Mouse (Mus musculus) lung, postnatal 25 days (tissue): Measurements from ENCODE around the gene Ccdc181.
"Not testable (repeated sequence)": the region's sequence is repeated elsewhere in the genome, so short reads cannot be mapped to it uniquely, and the experiment has no call there.

Experiments
- DNase-seq: peaks from one replicate; pipeline ENCODE4 v3.0.0; 2022; ENCODE audit warnings: low spot score

Gene Ccdc181

GRCm38 (mm10) chr1:164275455-164275954 is at the start of gene Ccdc181:
Gene Ccdc181, plus strand, starts transcription at chr1:164275585.
- DNase-seq, result peak; percentile 95

- not testable (repeated sequence) for DNase-seq
These were observed 43.3 kb upstream of the Ccdc181 start for GRCm38 (mm10) chr1:164231937-164232570.

DNA sequence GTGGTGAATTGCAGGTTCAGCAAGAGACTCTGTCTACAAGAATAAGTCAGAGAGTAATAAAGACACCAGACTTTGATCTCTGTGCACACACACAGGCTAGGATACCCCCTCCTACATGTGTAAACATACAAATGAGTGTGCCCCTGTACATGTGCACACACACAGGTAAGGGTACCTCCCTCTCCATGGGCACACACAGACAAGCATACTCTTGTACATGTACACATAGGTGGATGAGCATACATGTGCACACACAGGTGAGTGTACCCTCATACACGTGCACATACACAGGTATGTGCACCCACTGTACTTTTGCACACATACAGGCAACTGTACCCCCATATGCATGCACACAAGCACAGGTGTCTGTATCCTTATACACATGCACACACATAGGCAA is 41.9 kb upstream of the Ccdc181 start:
- DNase-seq, result no peak

GRCm38 (mm10) chr1:164235078-164235477 is 40.3 kb upstream of the Ccdc181 start:
- no peak for DNase-seq

DNA sequence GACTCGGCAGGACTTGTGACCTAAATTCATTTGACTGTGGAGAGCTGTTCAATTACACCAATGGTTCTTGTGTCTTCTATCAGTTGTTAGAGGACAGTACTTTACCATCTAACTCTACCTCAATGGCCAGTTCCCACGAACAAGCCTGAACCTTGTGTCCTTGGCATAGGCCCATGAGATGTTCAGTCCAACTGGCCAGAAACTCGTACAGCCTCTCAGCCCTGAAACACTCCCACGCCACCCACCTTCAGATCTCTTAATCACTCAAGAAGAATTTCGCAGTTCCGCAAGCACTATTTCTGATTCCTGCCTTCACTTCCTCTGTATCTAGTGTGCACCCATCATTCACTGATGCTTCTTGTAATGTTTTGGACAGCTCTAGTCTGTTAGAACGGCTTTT is 39.3 kb upstream of the Ccdc181 start:
- DNase-seq, result peak; percentile 53

DNA sequence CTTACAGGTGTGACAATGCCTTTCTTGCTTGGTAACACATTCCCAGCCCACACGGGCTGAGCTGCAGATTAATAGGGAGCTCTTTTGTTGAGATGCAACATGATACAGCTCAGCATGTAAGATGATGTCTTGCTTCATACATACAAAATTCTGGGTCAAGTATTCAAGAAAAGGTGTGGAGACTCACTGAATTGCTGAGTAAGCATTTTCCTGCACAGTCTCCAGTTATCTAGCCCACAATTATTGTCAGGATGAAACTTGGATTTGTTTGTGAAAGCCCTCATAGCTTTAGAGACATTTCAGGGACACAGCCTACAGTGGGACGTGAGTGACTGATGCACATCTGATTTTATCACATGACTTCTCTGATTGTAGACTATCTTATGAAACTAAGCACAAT is 33.9 kb upstream of the Ccdc181 start:
- no peak for DNase-seq

DNA sequence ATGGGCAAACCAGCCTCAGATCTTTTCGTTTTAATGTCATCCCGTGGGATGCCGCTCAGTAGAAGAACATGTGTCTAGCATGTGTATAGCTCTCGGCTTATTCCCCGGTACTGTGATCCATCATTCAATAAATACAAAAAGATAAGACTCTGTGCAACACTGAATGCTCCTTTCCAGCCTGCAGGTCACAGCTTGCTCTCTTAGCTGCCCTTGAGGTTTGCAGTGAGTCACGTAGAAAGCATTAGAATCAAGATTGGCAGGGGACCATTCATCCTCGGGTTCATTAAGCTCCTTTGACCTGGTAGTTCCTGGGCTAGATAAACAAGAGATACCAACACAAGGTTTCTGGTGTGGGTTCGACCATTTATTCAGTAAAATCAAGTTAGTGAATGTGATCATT is 32.6 kb upstream of the Ccdc181 start:
- DNase-seq, result no peak

GRCm38 (mm10) chr1:164247442-164247841 is 27.9 kb upstream of the Ccdc181 start:
- no peak for DNase-seq

GRCm38 (mm10) chr1:164247971-164248370 is 27.4 kb upstream of the Ccdc181 start:
- DNase-seq, result peak; percentile 10

- peak; percentile 97 for DNase-seq
These were observed 26.7 kb upstream of the Ccdc181 start, which contains the start of gene Slc19a2 for GRCm38 (mm10) chr1:164248465-164249331. Gene Slc19a2, plus strand, starts transcription at chr1:164249046.

DNA sequence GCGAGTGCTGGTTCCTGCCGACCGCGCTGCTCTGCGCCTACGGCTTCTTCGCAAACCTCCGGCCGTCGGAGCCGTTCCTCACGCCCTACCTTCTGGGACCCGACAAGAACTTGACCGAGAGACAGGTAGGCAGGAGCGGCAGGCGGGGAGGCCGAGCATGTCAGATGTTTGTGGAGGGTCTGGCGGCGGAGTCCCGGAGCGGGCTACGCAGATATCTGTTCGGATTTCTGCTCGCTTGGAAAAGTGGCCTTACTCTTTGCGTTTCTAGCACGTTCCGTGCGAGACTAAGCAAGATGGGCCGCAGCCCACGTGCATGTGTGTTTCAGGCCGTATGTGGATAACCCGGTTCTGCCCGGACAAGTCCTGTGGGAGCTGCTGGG is 26.1 kb upstream of the Ccdc181 start:
- no peak for DNase-seq

DNA sequence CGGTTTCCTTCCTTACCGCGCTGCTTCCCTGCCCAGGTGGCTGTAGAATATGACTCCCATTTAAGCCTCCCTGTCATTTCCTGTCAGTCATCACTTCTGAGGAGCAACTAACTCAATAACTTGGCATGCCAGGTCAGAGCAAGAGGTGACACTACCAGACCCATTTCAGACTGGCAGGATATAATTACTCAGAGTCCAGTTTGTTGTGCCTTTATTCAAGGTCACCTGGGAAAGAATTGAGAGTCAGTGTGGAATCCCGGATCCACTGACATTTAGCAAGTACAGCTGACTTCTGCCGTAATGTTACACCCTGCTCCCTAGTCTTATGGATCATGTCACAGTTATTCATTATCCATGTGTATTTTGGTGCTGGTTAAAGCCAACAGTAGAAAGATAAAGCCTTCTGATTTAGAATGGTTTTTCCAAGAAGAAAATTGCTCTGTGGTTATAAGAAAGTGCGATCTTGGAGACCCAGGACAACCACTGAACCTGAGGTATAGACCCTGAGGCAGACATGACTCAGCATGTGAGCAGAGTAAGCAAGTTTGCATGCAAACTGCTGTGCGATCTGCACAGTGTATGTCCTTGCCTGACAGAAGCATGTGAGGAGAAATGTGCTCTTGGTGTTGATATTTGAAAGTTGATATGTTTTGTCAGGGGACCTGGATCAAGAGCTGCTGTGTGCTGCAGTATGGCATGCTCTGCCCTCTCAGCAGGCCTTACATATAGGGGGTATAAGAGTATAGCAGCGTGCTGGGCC is 24.8 kb upstream of the Ccdc181 start:
- no peak for DNase-seq

GRCm38 (mm10) chr1:164251438-164251837 is 23.9 kb upstream of the Ccdc181 start:
- no peak for DNase-seq

GRCm38 (mm10) chr1:164252551-164252950 is 22.8 kb upstream of the Ccdc181 start:
- DNase-seq, result no peak

DNA sequence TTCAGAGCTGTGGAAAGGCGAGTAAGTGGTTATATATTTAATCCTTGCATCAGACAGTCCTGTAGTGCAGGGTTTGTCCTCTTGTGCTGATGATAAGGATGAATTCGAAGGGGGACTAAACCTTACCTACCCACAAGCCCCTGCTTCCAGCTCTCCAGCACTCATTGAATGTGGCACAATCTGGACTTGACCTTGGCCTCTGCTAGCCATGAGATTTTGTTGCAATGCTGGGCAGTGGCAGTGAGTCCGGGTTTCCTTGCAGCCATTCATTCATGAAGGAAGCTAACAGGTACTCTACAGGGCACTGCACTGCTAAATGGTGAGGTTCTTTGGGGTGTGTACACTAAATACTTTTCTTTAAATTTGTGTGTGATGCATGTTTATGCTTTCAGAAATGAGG is 20.5 kb upstream of the Ccdc181 start:
- no peak for DNase-seq

DNA sequence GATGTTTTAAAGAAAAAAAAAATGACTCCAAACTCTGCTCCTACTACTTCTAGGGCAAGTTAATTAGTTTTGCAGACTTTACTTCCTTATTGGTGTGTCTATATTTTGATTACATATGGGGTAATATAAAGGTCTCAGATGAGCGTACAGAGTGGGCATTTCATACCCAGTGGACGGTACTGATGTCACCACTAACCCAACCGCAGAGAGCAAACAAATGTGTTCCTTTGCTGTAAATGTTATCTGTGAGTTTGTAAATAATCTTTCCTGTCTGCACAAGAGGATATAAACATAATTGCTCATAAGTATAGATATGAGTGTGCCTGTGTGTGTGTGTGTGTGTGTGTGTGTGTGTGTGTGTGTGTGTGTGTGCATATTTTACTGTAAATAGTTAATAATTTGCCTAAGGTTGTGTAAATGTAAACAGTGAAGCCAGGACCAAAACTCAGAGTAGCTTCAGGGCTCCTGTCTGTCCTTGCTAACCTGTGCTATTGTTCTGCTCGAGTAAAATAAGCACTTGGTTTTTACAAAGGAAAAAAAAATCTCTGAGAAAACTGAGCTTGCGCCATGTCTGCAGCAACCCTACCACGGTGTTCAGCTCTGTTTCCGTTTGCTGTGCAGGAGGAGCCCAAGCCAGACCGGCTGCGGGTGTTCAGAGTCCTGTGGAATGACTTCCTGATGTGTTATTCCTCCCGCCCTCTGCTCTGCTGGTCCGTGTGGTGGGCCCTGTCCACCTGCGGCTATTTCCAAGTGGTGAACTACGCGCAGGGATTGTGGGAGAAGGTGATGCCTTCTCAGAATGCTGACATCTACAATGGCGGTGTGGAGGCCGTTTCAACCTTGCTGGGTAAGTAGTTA is 15.0 kb upstream of the Ccdc181 start:
- no peak for DNase-seq

DNA sequence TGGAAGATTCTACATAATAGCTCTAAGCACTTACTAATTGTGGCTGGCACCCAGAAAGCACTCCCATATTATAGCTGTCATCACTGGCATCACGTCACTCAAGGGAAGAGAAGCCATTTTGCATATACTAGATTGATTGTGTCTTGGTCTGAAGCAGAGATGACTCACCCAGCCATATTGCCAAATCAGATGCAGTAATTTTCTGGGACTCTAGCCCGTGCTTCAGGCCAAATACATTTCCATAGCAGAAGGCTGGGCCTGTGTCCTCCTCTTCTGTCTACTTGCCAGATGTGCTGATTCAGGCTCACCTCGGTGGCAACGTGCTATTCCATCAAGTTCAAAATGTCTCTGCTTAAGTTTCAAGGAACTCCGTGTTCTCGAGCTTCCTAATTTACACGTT is 13.8 kb upstream of the Ccdc181 start:
- DNase-seq, result peak; percentile 16

GRCm38 (mm10) chr1:164270941-164271340 is 4.4 kb upstream of the Ccdc181 start:
- DNase-seq, result no peak

DNA sequence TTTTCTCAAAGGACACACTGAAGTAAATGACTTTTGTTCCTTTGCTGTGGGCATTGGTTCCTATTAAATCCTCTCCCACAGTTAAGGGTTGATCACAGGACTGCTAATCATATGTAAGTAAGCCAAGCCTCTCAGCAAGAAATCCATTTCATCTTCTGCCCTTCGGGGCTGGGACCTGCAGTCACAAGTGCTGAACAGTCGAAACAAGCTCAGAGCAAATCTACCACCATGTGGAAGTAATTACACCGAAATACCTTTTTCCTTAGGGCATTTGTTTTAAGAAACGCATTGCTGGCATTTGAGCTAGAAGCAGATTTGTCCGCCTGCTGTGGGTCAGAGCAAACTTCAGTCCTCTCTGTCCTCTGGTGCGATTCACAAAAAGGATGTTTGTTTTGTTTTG is 1.7 kb upstream of the Ccdc181 start:
- no peak for DNase-seq

DNA sequence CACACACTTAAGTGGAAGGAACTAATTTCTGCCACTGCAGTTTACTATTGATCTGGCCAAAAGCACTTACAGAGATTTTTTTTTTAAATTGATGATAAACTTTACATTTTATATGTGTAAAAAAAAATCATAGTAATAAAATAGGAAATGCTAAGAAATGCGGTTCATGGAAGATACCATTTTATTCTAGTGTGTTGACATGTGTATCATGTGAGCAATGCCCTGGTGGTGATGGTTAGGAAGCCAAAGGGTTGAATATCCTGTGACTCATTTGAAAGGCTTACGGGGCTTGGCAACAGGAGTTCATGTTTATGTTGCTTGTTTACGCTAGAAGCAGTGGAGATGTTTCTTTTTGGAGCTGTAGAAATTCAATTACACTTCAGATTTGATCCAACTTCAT is 1.2 kb downstream of the Ccdc181 start:
- no peak for DNase-seq

- DNase-seq, result no peak
These were observed 3.9 kb downstream of the Ccdc181 start for GRCm38 (mm10) chr1:164279332-164279731.

DNA sequence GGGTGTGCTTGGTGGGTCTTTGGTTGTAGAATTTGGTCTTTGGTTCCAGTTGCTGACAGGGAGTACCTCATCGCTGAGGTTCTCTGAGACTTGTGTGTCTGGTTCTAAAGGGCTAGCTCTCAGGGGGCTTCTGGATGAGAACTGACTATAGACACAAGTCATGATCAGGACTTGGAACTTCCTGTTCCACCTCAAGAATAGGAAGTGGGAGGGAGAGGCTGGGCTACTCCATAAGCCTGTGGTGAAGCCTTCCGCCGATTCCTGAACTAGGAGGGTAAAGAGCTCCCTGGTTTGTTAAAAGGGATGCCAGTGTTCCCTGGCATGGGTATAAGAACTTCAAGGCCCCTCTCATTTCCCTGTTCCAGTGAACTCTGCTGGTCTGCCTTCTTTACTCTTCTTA is 8.6 kb downstream of the Ccdc181 start:
- no peak for DNase-seq
